Mouse (Mus musculus) adrenal gland, postnatal 4 days (tissue): ENCODE measurements around the gene Spry1. TPM values are rescaled to one million over a fixed set of nuclear protein-coding genes. Genes with fewer than 3 reads are reported as not detected.

Experiments used
- DNase-seq, 2 experiments: peaks; one replicate each; pipeline ENCODE4 v3.0.0; 2021 to 2022; ENCODE audit warnings: low spot score in 2 of 2, mixed read lengths in 2 of 2
- total RNA-seq, 2 experiments: library from RNA; stranded (reverse); gene quantifications; 2 replicates each; pipeline ENCODE4 v1.2.3; 2021

The Spry1 gene
- total RNA-seq, 2 experiments from 2014 or later: 35.4 to 40.6 TPM

GRCm38 (mm10) chr3:37640810-37641209 is 1.1 kb downstream of the Spry1 start:
- peak; percentile 37 to 47 for DNase-seq

GRCm38 (mm10) chr3:37641796-37642680 is 2.3 kb downstream of the Spry1 start:
- DNase-seq: no peak

DNA sequence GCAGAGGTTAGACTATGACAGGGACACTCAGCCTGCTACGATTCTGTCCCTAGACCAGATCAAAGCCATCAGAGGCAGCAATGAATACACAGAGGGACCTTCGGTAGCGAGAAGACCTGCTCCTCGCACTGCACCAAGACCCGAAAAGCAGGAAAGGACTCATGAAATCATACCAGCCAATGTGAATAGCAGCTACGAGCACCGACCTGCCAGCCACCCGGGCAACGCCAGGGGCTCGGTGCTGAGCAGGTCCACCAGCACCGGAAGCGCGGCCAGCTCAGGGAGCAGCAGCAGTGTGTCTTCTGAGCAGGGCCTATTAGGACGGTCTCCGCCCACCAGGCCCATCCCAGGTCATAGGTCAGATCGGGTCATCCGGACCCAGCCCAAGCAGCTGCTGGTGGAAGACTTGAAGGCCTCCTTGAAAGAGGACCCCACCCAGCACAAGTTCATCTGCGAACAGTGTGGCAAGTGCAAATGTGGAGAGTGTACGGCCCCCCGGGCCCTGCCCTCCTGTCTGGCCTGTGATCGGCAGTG is 3.0 kb downstream of the Spry1 start:
- no peak for DNase-seq

- DNase-seq: no peak
These were observed 3.7 kb downstream of the Spry1 start for GRCm38 (mm10) chr3:37643411-37643810.

- no peak for DNase-seq
These were observed 4.2 kb downstream of the Spry1 start for GRCm38 (mm10) chr3:37643903-37644302.

GRCm38 (mm10) chr3:37645061-37645460 is 5.3 kb downstream of the Spry1 start:
- no peak for DNase-seq

- no peak for DNase-seq
These were observed 6.5 kb downstream of the Spry1 start for GRCm38 (mm10) chr3:37646221-37646620.

GRCm38 (mm10) chr3:37647225-37647624 is 7.5 kb downstream of the Spry1 start:
- no peak for DNase-seq

- DNase-seq: no peak
These were observed 8.5 kb downstream of the Spry1 start for GRCm38 (mm10) chr3:37648244-37648643.

DNA sequence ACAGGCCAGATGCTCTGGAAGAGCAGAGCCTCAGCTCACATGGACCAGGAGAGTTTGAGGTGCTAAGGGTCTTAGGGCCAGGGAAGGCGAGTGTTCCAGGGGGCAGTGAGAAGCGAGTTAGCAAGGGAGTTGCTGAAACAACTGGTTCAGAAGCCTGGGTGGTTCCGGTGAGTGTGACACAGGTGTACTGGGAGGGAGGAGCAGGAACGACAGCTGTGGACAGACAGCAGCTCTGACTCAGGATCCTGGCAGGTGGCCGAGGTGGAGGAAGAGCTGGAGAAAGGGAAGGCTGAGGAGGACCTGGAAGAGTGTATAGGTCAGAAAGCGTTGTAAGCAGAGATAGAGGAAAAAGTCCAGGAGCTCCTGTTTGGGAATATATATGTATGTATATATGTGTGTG is 9.5 kb downstream of the Spry1 start:
- DNase-seq: no peak

DNA sequence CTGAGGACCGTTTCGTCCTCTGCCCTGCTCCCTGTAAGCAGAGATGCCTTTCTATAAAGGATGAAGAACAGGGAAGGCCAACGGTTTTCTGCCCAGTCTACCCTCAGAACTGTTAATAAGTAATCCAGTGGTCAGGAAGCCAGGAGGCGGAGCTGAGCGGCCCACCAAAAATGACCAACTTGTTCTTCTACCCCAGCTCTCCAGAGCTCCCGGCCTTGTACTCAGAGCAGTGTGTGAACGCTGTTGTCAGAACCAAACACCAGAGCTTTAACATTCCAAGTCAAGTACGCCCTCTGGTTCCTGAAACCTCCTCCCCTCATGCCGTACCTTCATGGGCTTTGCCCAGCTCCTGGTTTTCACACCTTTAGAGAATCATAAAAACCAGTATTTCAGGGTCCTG is 12.8 kb downstream of the Spry1 start:
- DNase-seq: no peak

- no peak for DNase-seq
These were observed 14.4 kb downstream of the Spry1 start for GRCm38 (mm10) chr3:37653935-37654729.

- no peak for DNase-seq
These were observed 15.0 kb downstream of the Spry1 start for GRCm38 (mm10) chr3:37654787-37655186.

DNA sequence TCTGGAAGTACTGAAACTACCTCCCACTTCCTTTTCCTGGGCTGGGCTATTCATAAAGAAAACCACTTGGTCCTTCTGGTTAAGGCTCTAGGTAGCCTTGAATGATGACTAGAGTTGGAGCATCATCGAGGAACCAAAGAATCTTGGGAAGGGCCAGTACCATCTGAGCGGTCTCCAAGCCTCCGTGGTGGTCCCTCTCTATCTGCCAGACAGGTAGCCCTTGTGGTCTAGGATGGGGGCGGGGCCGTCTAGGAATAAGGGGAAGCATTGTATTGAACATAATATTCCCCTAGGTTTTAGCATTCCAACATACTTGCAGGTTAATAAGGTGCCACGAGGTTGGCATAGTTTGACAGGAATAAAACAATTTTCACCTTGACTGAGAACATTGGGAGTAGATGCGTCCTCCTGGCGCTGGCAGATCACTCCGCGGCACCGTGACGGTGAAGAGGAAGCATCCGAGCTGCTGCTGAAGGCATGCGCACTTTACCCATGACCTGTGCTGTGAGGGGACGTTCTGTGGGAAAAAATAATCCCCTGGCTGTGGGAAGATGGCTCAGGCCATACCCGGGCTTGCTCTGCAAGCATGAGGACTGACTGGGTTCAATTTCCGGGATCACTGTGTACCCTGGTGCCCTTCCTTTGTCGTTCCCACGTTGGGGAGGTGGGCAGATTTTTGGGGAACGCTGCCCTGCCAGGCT is 16.3 kb downstream of the Spry1 start:
- no peak for DNase-seq

DNA sequence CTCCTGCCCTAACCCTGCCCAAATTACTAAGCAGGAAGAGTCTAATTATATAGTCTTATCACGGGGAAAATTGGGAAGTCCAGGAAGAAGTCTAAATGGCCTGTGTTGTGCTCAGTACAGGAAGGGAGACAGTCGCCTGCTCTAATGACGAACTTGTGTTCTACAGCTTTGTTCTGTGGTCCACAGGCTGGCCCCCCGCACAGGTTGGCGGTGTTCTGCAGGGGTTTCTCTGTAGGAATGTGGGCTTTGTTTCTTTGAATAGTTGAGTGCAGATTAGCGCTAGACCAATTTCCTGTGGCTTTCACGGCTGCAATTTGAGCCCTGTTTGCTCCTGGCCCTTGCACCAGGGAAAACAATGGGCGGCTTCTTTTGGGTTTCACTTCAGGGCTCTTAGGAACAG is 17.3 kb downstream of the Spry1 start:
- no peak for DNase-seq

GRCm38 (mm10) chr3:37658155-37658554 is 18.4 kb downstream of the Spry1 start:
- DNase-seq: no peak

- no peak for DNase-seq
These were observed 19.9 kb downstream of the Spry1 start for GRCm38 (mm10) chr3:37659621-37660020.

DNA sequence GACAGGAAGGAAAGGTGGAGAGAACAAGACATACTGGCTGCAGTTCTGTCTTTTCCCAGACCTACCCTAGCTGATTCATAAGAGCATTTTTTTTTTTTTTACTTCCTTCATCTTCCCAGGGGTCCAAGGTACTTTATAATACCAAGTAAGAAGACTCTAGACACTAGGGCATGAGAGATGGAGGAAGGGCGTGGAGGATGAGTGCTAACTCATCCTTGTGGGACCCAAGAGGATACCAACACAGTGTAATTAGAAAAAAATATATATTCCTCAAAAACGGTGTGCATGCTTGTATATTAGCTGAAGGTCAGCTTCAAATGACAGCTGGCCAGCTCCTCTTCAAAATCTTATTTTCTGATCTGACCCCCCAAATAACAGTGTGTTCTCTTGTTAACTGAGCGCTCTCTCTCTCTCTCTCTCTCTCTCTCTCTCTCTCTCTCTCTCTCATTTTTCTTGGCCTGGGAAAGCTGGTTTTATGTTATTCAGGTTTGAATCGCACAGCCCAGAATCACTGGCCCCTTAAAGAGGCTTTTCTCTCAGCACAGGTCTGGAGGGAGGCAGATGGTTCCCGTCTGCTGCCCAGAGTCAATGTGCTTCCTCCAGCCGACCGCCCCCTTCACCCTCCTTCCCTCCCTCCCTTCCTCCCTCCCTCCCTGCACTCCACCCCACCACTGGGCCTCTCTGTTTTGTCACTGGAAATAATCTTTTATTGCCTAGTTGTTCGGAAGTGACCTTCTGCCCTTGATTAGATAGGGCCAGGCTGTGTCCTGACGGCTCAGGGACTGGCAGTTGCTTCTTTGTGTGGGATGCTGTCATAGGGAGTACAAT is 26.8 kb downstream of the Spry1 start:
- no peak for DNase-seq

GRCm38 (mm10) chr3:37667119-37667467 is 27.3 kb downstream of the Spry1 start:
- no peak for DNase-seq

- no peak for DNase-seq
These were observed 28.0 kb downstream of the Spry1 start for GRCm38 (mm10) chr3:37667736-37668135.

DNA sequence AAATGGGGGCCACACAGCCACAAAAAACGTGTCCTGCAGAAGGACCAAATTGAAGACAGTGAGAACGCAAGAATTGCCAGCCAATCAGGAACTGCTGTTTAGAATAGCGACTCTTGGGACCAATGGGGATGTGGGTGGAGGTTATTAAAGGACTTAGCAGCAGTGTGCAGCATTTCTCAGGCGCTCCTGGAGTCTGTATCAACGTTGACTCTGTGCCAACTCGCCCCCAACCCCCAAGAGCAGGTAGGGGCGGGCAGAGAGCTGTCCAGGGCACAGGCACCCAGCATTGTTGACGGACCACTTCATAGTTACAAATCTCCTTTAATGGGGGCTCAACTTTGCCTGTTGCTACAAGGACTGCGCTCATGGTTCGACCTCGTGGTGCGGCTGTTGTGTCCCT is 28.9 kb downstream of the Spry1 start:
- DNase-seq: no peak
